Mouse (Mus musculus) retina, embryonic 14.5 days (tissue): ENCODE measurements at regions not wholly inside any gene's neighbourhood (a gene's known extent, or its start where the extent isn't known, plus 50 kb on each side); places are given as distances from the start of the nearest gene placed in this dataset.
A peak's percentile ranks its signal among the peaks of the same experiment; 100 is the strongest.

Experiments
- DNase-seq: peaks from one replicate; pipeline ENCODE4 v3.0.0-alpha.2; 2015; ENCODE audit warnings: low spot score

- no peak for DNase-seq
Observed at GRCm38 (mm10) chr8:90762390-90762789, 54.8 kb downstream of the Gm19935 start.

- DNase-seq: peak; percentile 17
Observed at GRCm38 (mm10) chr8:90761947-90762346, 55.2 kb downstream of the Gm19935 start.

- no peak for DNase-seq
Observed at GRCm38 (mm10) chr8:90761446-90761845, 55.7 kb downstream of the Gm19935 start.

GRCm38 (mm10) chr8:90759531-90759930 lies 57.7 kb downstream of the Gm19935 start:
- DNase-seq: peak; percentile 63

GRCm38 (mm10) chr8:90755020-90755419 lies 62.2 kb downstream of the Gm19935 start:
- DNase-seq: peak; percentile 3

GRCm38 (mm10) chr8:90743546-90743945 lies 73.6 kb downstream of the Gm19935 start:
- no peak for DNase-seq

GRCm38 (mm10) chr8:90740963-90741733 lies 76.0 kb downstream of the Gm19935 start:
- peak; percentile 77 for DNase-seq

- peak; percentile 74 for DNase-seq
Observed at GRCm38 (mm10) chr8:90740302-90740962, 76.8 kb downstream of the Gm19935 start.

GRCm38 (mm10) chr8:90728011-90728410 lies 89.2 kb downstream of the Gm19935 start:
- no peak for DNase-seq

GRCm38 (mm10) chr8:90725188-90725587 lies 92.0 kb downstream of the Gm19935 start:
- DNase-seq: no peak

GRCm38 (mm10) chr8:90716436-90716835 lies 100.8 kb downstream of the Gm19935 start:
- DNase-seq: no peak

- peak; percentile 84 for DNase-seq
Observed at GRCm38 (mm10) chr8:90708524-90708923, 108.7 kb downstream of the Gm19935 start.

- DNase-seq: no peak
Observed at GRCm38 (mm10) chr8:90692516-90692915, 124.7 kb downstream of the Gm19935 start.

- DNase-seq: no peak
Observed at GRCm38 (mm10) chr8:90685076-90685475, 132.1 kb downstream of the Gm19935 start.

GRCm38 (mm10) chr8:90670471-90671057 lies 146.6 kb downstream of the Gm19935 start:
- DNase-seq: peak; percentile 53

- peak; percentile 36 for DNase-seq
Observed at GRCm38 (mm10) chr8:90669396-90669795, 147.8 kb downstream of the Gm19935 start.

GRCm38 (mm10) chr8:90659066-90659465 lies 158.1 kb downstream of the Gm19935 start:
- DNase-seq: peak; percentile 50

- DNase-seq: peak; percentile 84
Observed at GRCm38 (mm10) chr8:90657641-90658051, 159.5 kb downstream of the Gm19935 start.

GRCm38 (mm10) chr8:90657116-90657515 lies 160.1 kb downstream of the Gm19935 start:
- no peak for DNase-seq

GRCm38 (mm10) chr8:90656436-90657090 lies 160.6 kb downstream of the Gm19935 start:
- DNase-seq: no peak

- DNase-seq: no peak
Observed at GRCm38 (mm10) chr8:90654786-90655185, 162.4 kb downstream of the Gm19935 start.

- no peak for DNase-seq
Observed at GRCm38 (mm10) chr8:90642392-90642791, 174.8 kb downstream of the Gm19935 start.
